Mouse (Mus musculus): Measurements from ENCODE around the gene Olfr560. TPM values are rescaled to one million over a fixed set of nuclear protein-coding genes. Genes with fewer than 3 reads are reported as not detected.

Olfr560 gene
- polyA plus RNA-seq, 1 experiment from 2014 or later = not detected

DNA sequence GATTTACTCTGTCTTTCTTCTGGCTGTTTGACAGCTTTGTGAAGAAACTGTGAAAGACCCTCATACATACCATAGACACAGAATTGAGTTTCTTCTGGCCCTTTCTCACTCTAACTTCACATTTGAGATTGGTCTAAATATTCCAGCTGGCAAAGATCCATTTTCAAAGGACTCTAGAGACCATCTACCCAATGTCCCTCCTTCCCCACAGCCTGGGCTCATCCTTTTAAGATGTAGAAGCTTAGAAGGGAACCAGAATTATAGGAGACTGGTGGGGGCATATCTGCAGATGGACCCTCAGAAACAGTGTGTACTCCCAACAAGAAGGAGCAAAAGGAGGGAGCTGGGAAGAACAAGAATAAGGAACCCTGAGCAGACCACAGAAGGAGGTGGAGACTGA lies 57.3 kb downstream of the Olfr560 start, which contains the start of gene Olfr558:
Olfr558 (plus strand) TSS at position 301 of the 400 bp plus-strand sequence.
- H3K9me3 ChIP-seq (replicated peaks; ENCODE audit: control insufficient read depth, low read length) = no peaks in the 10 kb centered on the region
- no peak for DNase-seq (ENCODE audit: low spot score)
- no peak within 1 kb of the TSS for H3K9ac ChIP-seq (replicated peaks; ENCODE audit: low read length)
- no peaks in the 10 kb centered on the region for H3K36me3 ChIP-seq (replicated peaks; ENCODE audit: control insufficient read depth, insufficient read depth, low read depth, low read length)
- no peak within 1 kb of the TSS for H3K4me2 ChIP-seq (ENCODE audit: low read depth, low read length)
- H3K4me1 ChIP-seq (ENCODE audit: control insufficient read depth, insufficient read depth, low read length) = no peaks in the 10 kb centered on the region
- no peak within 1 kb of the TSS for H3K4me3 ChIP-seq (ENCODE audit: low read depth, low read length)
- H3K27ac ChIP-seq (replicated peaks; ENCODE audit: low read depth, low read length) = no peak within 1 kb of the TSS
- H3K27me3 ChIP-seq (ENCODE audit: control insufficient read depth, insufficient read depth, low read length) = no peaks in the 10 kb centered on the region
- no peak for ATAC-seq (replicated peaks; ENCODE audit: insufficient number of reproducible peaks, low FRiP score, low TSS enrichment, low read depth)

Other genes with a start within 250 kb of the Olfr560 start
- not detected in 2 replicates for gene Olfr547, start 224.6 kb downstream of the Olfr560 start, polyA plus RNA-seq (2014; fragmentation: Nextera tagmentation; extraction: Ambion mirVana)
- not detected in 2 replicates for gene Olfr548-ps1, start 218.5 kb downstream of the Olfr560 start, polyA plus RNA-seq (2014; fragmentation: Nextera tagmentation; extraction: Ambion mirVana)
- gene Olfr549, start 209.5 kb downstream of the Olfr560 start, polyA plus RNA-seq (2014; fragmentation: Nextera tagmentation; extraction: Ambion mirVana) = not detected in 2 replicates
- 0.52 and 0.72 TPM in 2 replicates for gene Trim21, start 193.9 kb downstream of the Olfr560 start, polyA plus RNA-seq (2014; fragmentation: Nextera tagmentation; extraction: Ambion mirVana)
- not detected in 2 replicates for gene Olfr550, start 187.9 kb downstream of the Olfr560 start, polyA plus RNA-seq (2014; fragmentation: Nextera tagmentation; extraction: Ambion mirVana)
- not detected in 2 replicates for gene Olfr551, start 167.5 kb downstream of the Olfr560 start, polyA plus RNA-seq (2014; fragmentation: Nextera tagmentation; extraction: Ambion mirVana)
- not detected in 2 replicates for gene Olfr552, start 161.6 kb downstream of the Olfr560 start, polyA plus RNA-seq (2014; fragmentation: Nextera tagmentation; extraction: Ambion mirVana)
- gene Olfr553, start 141.1 kb downstream of the Olfr560 start, polyA plus RNA-seq (2014; fragmentation: Nextera tagmentation; extraction: Ambion mirVana) = not detected in 2 replicates
- gene Olfr554, start 120.9 kb downstream of the Olfr560 start, polyA plus RNA-seq (2014; fragmentation: Nextera tagmentation; extraction: Ambion mirVana) = not detected in 2 replicates
- gene Olfr555, start 100.5 kb downstream of the Olfr560 start, polyA plus RNA-seq (2014; fragmentation: Nextera tagmentation; extraction: Ambion mirVana) = not detected in 2 replicates
- gene Olfr556, start 94.5 kb downstream of the Olfr560 start, polyA plus RNA-seq (2014; fragmentation: Nextera tagmentation; extraction: Ambion mirVana) = not detected in 2 replicates
- 11.4 and 14.7 TPM in 2 replicates for gene Trim68, start 72.0 kb downstream of the Olfr560 start, polyA plus RNA-seq (2014; fragmentation: Nextera tagmentation; extraction: Ambion mirVana)
- not detected in 2 replicates for gene Olfr557, start 63.5 kb downstream of the Olfr560 start, polyA plus RNA-seq (2014; fragmentation: Nextera tagmentation; extraction: Ambion mirVana)
- gene Olfr558, start 57.2 kb downstream of the Olfr560 start, polyA plus RNA-seq (2014; fragmentation: Nextera tagmentation; extraction: Ambion mirVana) = 0.24 TPM in 1 of 2 replicates, not detected in the other
- gene Olfr33, start 40.3 kb downstream of the Olfr560 start, polyA plus RNA-seq (2014; fragmentation: Nextera tagmentation; extraction: Ambion mirVana) = not detected in 2 replicates
- not detected in 2 replicates for gene Olfr559, start 31.9 kb downstream of the Olfr560 start, polyA plus RNA-seq (2014; fragmentation: Nextera tagmentation; extraction: Ambion mirVana)
- 0.08 TPM in 1 of 2 replicates, not detected in the other for gene Olfr78, start 105 bp upstream of the Olfr560 start, polyA plus RNA-seq (2014; fragmentation: Nextera tagmentation; extraction: Ambion mirVana)
- gene Olfr561, start 11.9 kb upstream of the Olfr560 start, polyA plus RNA-seq (2014; fragmentation: Nextera tagmentation; extraction: Ambion mirVana) = not detected in 2 replicates
- gene Olfr564, start 44.1 kb upstream of the Olfr560 start, polyA plus RNA-seq (2014; fragmentation: Nextera tagmentation; extraction: Ambion mirVana) = not detected in 2 replicates
- gene Olfr566, start 99.4 kb upstream of the Olfr560 start, polyA plus RNA-seq (2014; fragmentation: Nextera tagmentation; extraction: Ambion mirVana) = not detected in 2 replicates
- gene Olfr568, start 117.8 kb upstream of the Olfr560 start, polyA plus RNA-seq (2014; fragmentation: Nextera tagmentation; extraction: Ambion mirVana) = 0.22 TPM in 1 of 2 replicates, not detected in the other
- not detected in 2 replicates for gene Olfr569, start 131.5 kb upstream of the Olfr560 start, polyA plus RNA-seq (2014; fragmentation: Nextera tagmentation; extraction: Ambion mirVana)
- gene Olfr570, start 135.2 kb upstream of the Olfr560 start, polyA plus RNA-seq (2014; fragmentation: Nextera tagmentation; extraction: Ambion mirVana) = not detected in 2 replicates
- gene Olfr571, start 158.2 kb upstream of the Olfr560 start, polyA plus RNA-seq (2014; fragmentation: Nextera tagmentation; extraction: Ambion mirVana) = 0.28 and 0.31 TPM in 2 replicates
- not detected in 2 replicates for gene Olfr572, start 165.0 kb upstream of the Olfr560 start, polyA plus RNA-seq (2014; fragmentation: Nextera tagmentation; extraction: Ambion mirVana)
- gene Olfr573-ps1, start 183.2 kb upstream of the Olfr560 start, polyA plus RNA-seq (2014; fragmentation: Nextera tagmentation; extraction: Ambion mirVana) = not detected in 2 replicates
- not detected in 2 replicates for gene Olfr574, start 189.1 kb upstream of the Olfr560 start, polyA plus RNA-seq (2014; fragmentation: Nextera tagmentation; extraction: Ambion mirVana)
- gene Olfr575, start 199.4 kb upstream of the Olfr560 start, polyA plus RNA-seq (2014; fragmentation: Nextera tagmentation; extraction: Ambion mirVana) = not detected in 2 replicates
- not detected in 2 replicates for gene Olfr576, start 203.3 kb upstream of the Olfr560 start, polyA plus RNA-seq (2014; fragmentation: Nextera tagmentation; extraction: Ambion mirVana)
- not detected in 2 replicates for gene Olfr577, start 216.6 kb upstream of the Olfr560 start, polyA plus RNA-seq (2014; fragmentation: Nextera tagmentation; extraction: Ambion mirVana)
- gene Olfr578, start 230.0 kb upstream of the Olfr560 start, polyA plus RNA-seq (2014; fragmentation: Nextera tagmentation; extraction: Ambion mirVana) = not detected in 2 replicates